Mouse (Mus musculus) embryonic facial prominence, embryonic 15.5 days (tissue): Measurements from ENCODE around the gene Kif1bp. TPM values are rescaled to one million over a fixed set of nuclear protein-coding genes. Genes with fewer than 3 reads are reported as not detected.

ENCODE experiments used
- ATAC-seq: fragments of 200-750 bp; cut with Nextera tagmentation; 2 replicates; pipeline ENCODE4 v1.8.0; 2017; ENCODE audit warnings: low read depth, moderate TSS enrichment; ENCODE audit not compliant: insufficient number of reproducible peaks, low FRiP score, low TSS enrichment
- H3K27ac ChIP-seq: fragments of 300-500 bp; sonication (generic); replicated peaks from 2 replicates; pipeline ENCODE4 v1.5.1; 2015; ENCODE audit warnings: mild to moderate bottlenecking, inconsistent platforms
- H3K27me3 ChIP-seq: fragments of 300-500 bp; sonication (generic); 2 replicates; pipeline ENCODE4 v1.6.1; 2015; ENCODE audit warnings: inconsistent platforms
- H3K36me3 ChIP-seq: fragments of 300-500 bp; sonication (generic); 2 replicates; pipeline ENCODE4 v1.6.1; 2015; ENCODE audit warnings: mild to moderate bottlenecking, inconsistent platforms
- H3K4me1 ChIP-seq: fragments of 300-500 bp; sonication (generic); 2 replicates; pipeline ENCODE4 v1.6.1; 2015; ENCODE audit warnings: inconsistent platforms
- H3K4me2 ChIP-seq: fragments of 300-500 bp; sonication (generic); replicated peaks from 2 replicates; pipeline ENCODE4 v1.6.1; 2015; ENCODE audit warnings: mild to moderate bottlenecking, inconsistent platforms
- H3K4me3 ChIP-seq: fragments of 300-500 bp; sonication (generic); replicated peaks from 2 replicates; pipeline ENCODE4 v1.5.1; 2015; ENCODE audit warnings: mild to moderate bottlenecking, inconsistent platforms
- H3K9ac ChIP-seq: fragments of 300-500 bp; sonication (generic); 2 replicates; pipeline ENCODE4 v1.6.1; 2015; ENCODE audit warnings: inconsistent platforms
- H3K9me3 ChIP-seq: fragments of 300-500 bp; sonication (generic); replicated peaks from 2 replicates; pipeline ENCODE4 v1.6.1; 2016; ENCODE audit warnings: inconsistent platforms
- WGBS: fragments of 180-500 bp; shearing (Covaris S2); methylation state at CpG from one replicate; pipeline ENCODE4 v1.1.7; 2015; 5-methylcytosine and 5-hydroxymethylcytosine counted together
- polyA plus RNA-seq: library from polyadenylated mRNA; unstranded; fragments of >200 nt; fragmentation: Nextera tagmentation; extraction: Ambion mirVana; gene quantifications from 2 replicates; pipeline ENCODE4 v1.2.1, GENCODE M21; 2015

Kif1bp gene
- polyA plus RNA-seq, 1 experiment from 2014 or later: 43.0 TPM

GRCm38 (mm10) chr10:62508459-62508858, 69.8 kb downstream of the Kif1bp start:
- Histone ChIP-seq H3K9me3 (no peaks in the 10 kb centered on the region), H3K4me2 (peak overlapping the region; percentile 57)

GRCm38 (mm10) chr10:62507591-62508308, 70.5 kb downstream of the Kif1bp start:
- Histone ChIP-seq H3K9ac (no peak overlapping the region), H3K27ac (no peak overlapping the region), H3K27me3 (peaks cover 3% of the 10 kb centered on the region), H3K4me2 (peak overlapping the region; percentile 57), H3K4me3 (peak overlapping the region; percentile 36), H3K9me3 (no peaks in the 10 kb centered on the region), H3K36me3 (no peaks in the 10 kb centered on the region), H3K4me1 (0 out of 2 replicates have a peak, but pooled peaks cover 3% of the 10 kb centered on the region)
- 7% methylated on average over 18 of the region's 18 CpGs for WGBS
- ATAC-seq: no peak

More at GRCm38 (mm10) chr10:62508459-62508858, 69.8 kb downstream of the Kif1bp start:
- Histone ChIP-seq H3K4me3 (peak overlapping the region; percentile 36), H3K9ac (no peak overlapping the region), H3K4me1 (0 out of 2 replicates have a peak, but pooled peaks cover 3% of the 10 kb centered on the region), H3K27ac (no peak overlapping the region), H3K27me3 (peaks cover 3% of the 10 kb centered on the region), H3K36me3 (no peaks in the 10 kb centered on the region)
- no peak for ATAC-seq
- WGBS: 5% methylated on average over 11 of the region's 11 CpGs

GRCm38 (mm10) chr10:62507071-62507470, 71.2 kb downstream of the Kif1bp start:
- H3K27ac ChIP-seq: no peak overlapping the region
- H3K4me1 ChIP-seq: 0 out of 2 replicates have a peak, but pooled peaks cover 3% of the 10 kb centered on the region
- H3K27me3 ChIP-seq: peaks cover 3% of the 10 kb centered on the region
- no peak overlapping the region for H3K4me3 ChIP-seq
- no peak overlapping the region for H3K4me2 ChIP-seq
- H3K9me3 ChIP-seq: no peaks in the 10 kb centered on the region
- no peaks in the 10 kb centered on the region for H3K36me3 ChIP-seq
- H3K9ac ChIP-seq: no peak overlapping the region
- WGBS: 79% methylated on average over 4 of the region's 4 CpGs
- ATAC-seq: no peak

GRCm38 (mm10) chr10:62506019-62506556, 72.2 kb downstream of the Kif1bp start:
- no peak overlapping the region for H3K27ac ChIP-seq
- H3K4me1 ChIP-seq: 0 out of 2 replicates have a peak, but pooled peaks cover 3% of the 10 kb centered on the region
- no peaks in the 10 kb centered on the region for H3K9me3 ChIP-seq
- ATAC-seq: no peak
- H3K4me3 ChIP-seq: no peak overlapping the region
- H3K9ac ChIP-seq: no peak overlapping the region
- no peak overlapping the region for H3K4me2 ChIP-seq
- H3K27me3 ChIP-seq: peaks cover 3% of the 10 kb centered on the region
- WGBS: 78% methylated on average over 17 of the region's 17 CpGs
- H3K36me3 ChIP-seq: no peaks in the 10 kb centered on the region

GRCm38 (mm10) chr10:62505224-62505983, 72.9 kb downstream of the Kif1bp start:
- ATAC-seq: no peak
- H3K4me2 ChIP-seq: no peak overlapping the region
- WGBS: 80% methylated on average over 9 of the region's 9 CpGs
- H3K36me3 ChIP-seq: no peaks in the 10 kb centered on the region
- no peaks in the 10 kb centered on the region for H3K9me3 ChIP-seq
- no peak overlapping the region for H3K4me3 ChIP-seq
- H3K4me1 ChIP-seq: 0 out of 2 replicates have a peak, but pooled peaks cover 3% of the 10 kb centered on the region
- peaks cover 3% of the 10 kb centered on the region for H3K27me3 ChIP-seq
- no peak overlapping the region for H3K9ac ChIP-seq
- H3K27ac ChIP-seq: no peak overlapping the region

DNA sequence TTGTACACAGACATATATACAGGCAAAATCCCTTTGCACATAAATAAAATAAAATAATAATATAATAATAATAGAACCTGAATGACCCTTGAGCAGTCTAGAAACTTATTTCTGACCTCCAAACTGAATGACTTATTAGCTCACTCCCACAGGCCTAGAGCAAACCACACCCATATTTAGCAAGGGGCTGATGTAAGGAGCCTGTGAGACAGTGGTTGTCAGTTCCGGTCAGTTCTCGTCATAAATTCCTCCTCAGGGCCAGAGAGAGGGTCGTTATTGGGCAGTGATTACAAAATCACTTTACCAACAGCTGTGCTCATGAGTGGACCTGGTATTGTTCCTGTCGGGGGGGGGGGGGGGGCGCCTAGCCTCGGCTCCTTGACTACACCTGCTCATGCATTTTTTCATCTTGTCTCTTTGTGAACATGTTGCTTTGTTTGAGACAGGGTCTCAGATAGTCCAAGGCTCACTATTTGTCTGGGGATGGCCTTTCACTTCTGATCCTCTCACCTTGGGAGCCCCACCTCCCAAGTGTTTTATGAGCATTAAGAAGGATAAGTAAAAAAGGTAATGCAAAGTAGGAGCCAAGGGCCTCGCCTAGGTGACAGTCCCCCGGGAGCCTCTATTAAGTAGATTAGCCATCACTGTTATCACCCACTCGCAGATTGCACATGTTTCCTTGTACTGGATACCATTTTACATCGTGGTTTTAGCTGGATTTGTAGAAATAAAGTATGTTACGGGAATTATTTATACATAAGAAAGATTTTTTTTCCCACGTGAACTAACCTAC, 74.2 kb downstream of the Kif1bp start:
- Histone ChIP-seq H3K9me3 (no peaks in the 10 kb centered on the region), H3K9ac (no peak overlapping the region), H3K27me3 (peaks cover 3% of the 10 kb centered on the region), H3K36me3 (no peaks in the 10 kb centered on the region), H3K4me1 (0 out of 2 replicates have a peak, but pooled peaks cover 3% of the 10 kb centered on the region), H3K27ac (no peak overlapping the region), H3K4me2 (no peak overlapping the region), H3K4me3 (no peak overlapping the region)
- no peak for ATAC-seq
- 73% methylated on average over 12 of the region's 12 CpGs for WGBS

DNA sequence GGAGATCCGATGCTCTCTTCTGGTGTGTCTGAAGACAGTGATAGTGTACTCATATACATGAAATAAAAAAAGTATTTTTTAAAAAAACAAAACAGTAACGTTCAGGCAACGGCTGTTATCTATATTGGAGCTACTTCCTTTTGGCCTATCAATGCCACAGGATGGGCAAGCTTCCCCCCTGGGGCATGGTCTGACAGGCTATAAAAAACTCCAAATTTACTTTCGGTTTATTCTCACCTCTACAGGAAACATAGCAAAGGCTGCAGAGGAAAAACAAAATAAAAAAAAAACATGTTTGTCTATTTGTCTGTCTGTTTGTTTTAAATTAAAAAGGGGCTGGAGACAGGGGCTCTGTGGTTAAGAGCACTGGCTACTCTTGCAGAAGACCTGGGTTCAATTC, 74.9 kb downstream of the Kif1bp start:
- Histone ChIP-seq H3K9ac (no peak overlapping the region), H3K4me1 (0 out of 2 replicates have a peak, but pooled peaks cover 3% of the 10 kb centered on the region), H3K27me3 (peaks cover 3% of the 10 kb centered on the region; the same call in 1 of the 2 replicates), H3K9me3 (no peaks in the 10 kb centered on the region), H3K4me2 (no peak overlapping the region), H3K27ac (no peak overlapping the region), H3K4me3 (no peak overlapping the region), H3K36me3 (no peaks in the 10 kb centered on the region)
- ATAC-seq: no peak
- 57% methylated on average over 4 of the region's 4 CpGs for whole genome bisulfite sequencing

DNA sequence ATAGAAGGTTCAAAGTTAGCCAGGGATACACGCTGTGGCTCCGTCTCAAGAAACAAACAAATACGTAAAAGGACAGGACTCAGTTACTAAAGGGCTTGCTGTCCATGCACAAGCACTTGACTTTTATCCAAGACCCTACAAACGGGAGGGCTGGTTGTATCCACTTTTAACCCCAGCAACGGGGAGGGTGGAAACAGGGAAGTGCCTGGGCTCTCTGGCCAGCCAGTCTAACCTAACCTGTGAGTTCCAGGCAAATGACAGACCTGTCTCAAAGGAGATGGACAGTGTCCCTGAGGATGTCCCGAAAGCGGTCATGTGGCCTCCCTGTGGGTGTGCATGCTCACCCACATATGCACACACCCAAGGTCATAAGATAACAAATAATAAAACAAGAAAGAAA, 76.3 kb downstream of the Kif1bp start:
- Histone ChIP-seq H3K36me3 (no peaks in the 10 kb centered on the region), H3K27me3 (no peaks in the 10 kb centered on the region), H3K9me3 (no peaks in the 10 kb centered on the region), H3K4me2 (no peak overlapping the region), H3K9ac (no peak overlapping the region), H3K4me3 (no peak overlapping the region), H3K4me1 (no peaks in the 10 kb centered on the region), H3K27ac (no peak overlapping the region)
- 85% methylated on average over 7 of the region's 7 CpGs for WGBS
- no peak for ATAC-seq

GRCm38 (mm10) chr10:62500916-62501615, 77.2 kb downstream of the Kif1bp start:
- Histone ChIP-seq H3K9me3 (no peaks in the 10 kb centered on the region), H3K36me3 (no peaks in the 10 kb centered on the region), H3K27me3 (no peaks in the 10 kb centered on the region), H3K4me1 (no peaks in the 10 kb centered on the region), H3K27ac (no peak overlapping the region), H3K4me3 (no peak overlapping the region), H3K4me2 (no peak overlapping the region), H3K9ac (no peak overlapping the region)
- ATAC-seq: no peak
- WGBS: 89% methylated on average over 9 of the region's 9 CpGs

DNA sequence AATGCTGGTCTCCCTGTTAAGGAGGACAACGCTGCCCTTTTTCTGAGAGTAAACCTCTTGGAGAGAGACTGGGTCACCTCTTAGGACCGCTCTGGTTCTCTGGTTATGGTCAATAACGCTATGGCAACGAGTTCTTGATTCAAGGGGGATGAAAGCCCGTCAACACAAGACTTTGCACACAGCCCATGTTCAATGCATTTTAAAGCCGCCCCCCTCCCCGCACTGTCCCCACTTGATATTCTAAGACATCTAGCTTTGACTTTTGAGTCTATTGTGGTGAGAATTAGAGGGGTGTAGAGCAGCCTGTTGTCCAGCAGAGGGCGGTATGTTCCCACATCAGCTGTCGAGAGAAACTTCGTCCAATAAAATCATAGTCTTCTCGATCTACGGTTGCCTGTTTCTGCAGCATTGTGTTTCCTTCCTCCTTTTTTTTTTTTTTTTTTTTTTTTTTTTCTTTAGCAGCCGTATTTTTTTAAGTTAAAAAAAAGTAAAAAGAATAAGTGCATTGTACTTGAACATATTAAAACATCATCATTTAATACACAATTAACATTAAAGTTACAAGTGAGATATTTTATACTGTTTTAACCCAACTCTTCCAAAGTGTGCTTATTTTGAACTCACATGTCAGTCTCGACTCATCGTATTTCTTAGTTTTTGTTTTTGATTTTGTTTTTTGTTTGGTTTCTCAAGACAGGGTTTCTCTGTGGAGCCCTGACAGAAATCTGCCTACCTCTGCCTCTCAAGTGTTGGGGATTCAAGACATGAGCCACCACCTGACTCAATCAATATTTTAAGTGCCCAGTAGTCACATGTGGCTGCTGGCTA, 78.0 kb downstream of the Kif1bp start:
- Histone ChIP-seq H3K36me3 (no peaks in the 10 kb centered on the region), H3K4me2 (no peak overlapping the region), H3K9me3 (no peaks in the 10 kb centered on the region), H3K4me3 (no peak overlapping the region), H3K4me1 (no peaks in the 10 kb centered on the region), H3K27ac (no peak overlapping the region), H3K9ac (no peak overlapping the region), H3K27me3 (no peaks in the 10 kb centered on the region)
- 21% methylated on average over 15 of the region's 15 CpGs for WGBS
- no peak for ATAC-seq
